Mouse (Mus musculus) heart, embryonic 16.5 days (tissue): Measurements from ENCODE around the gene Plekha6. TPM values are rescaled to one million over a fixed set of nuclear protein-coding genes. Genes with fewer than 3 reads are reported as not detected.
A peak's percentile ranks its signal among the peaks of the same experiment; 100 is the strongest.
"Not testable (repeated sequence)": the region's sequence is repeated elsewhere in the genome, so short reads cannot be mapped to it uniquely, and the experiment has no call there.

Experiments
- ATAC-seq: fragments of 200-750 bp; cut with Nextera tagmentation; replicated peaks from 2 replicates; pipeline ENCODE4 v1.8.0; 2017; ENCODE audit warnings: moderate number of reproducible peaks; ENCODE audit not compliant: insufficient read depth, low FRiP score; ENCODE audit errors: extremely low read depth
- H3K27ac ChIP-seq: fragments of 300-500 bp; sonication (generic); 2 replicates; pipeline ENCODE4 v1.5.1; 2014; ENCODE audit warnings: mild to moderate bottlenecking, low read length, control low read depth, moderate library complexity
- H3K27me3 ChIP-seq: fragments of 300-500 bp; sonication (generic); 2 replicates; pipeline ENCODE4 v1.6.1; 2014; ENCODE audit warnings: low read length, mixed read lengths; ENCODE audit not compliant: control insufficient read depth, insufficient read depth
- H3K36me3 ChIP-seq: fragments of 300-500 bp; sonication (generic); 2 replicates; pipeline ENCODE4 v1.6.1; 2014; ENCODE audit not compliant: control insufficient read depth, insufficient read depth
- H3K4me1 ChIP-seq: fragments of 300-500 bp; sonication (generic); 2 replicates; pipeline ENCODE4 v1.6.1; 2014; ENCODE audit warnings: low read length, mixed read lengths; ENCODE audit not compliant: control insufficient read depth, insufficient read depth
- H3K4me2 ChIP-seq: fragments of 300-500 bp; sonication (generic); 2 replicates; pipeline ENCODE4 v1.6.1; 2014; ENCODE audit warnings: low read depth, mild to moderate bottlenecking, control low read depth, low read length
- H3K4me3 ChIP-seq: fragments of 300-500 bp; sonication (generic); 2 replicates; pipeline ENCODE4 v1.5.1; 2014; ENCODE audit warnings: mild to moderate bottlenecking, control low read depth, low read length
- H3K9ac ChIP-seq: fragments of 300-500 bp; sonication (generic); 2 replicates; pipeline ENCODE4 v1.6.1; 2014; ENCODE audit warnings: low read length, control low read depth
- H3K9me3 ChIP-seq: fragments of 300-500 bp; sonication (generic); replicated peaks from 2 replicates; pipeline ENCODE4 v1.6.1; 2016; ENCODE audit warnings: low read length; ENCODE audit not compliant: control insufficient read depth
- WGBS: fragments of 180-500 bp; shearing (Covaris S2); extraction: QIAGEN DNeasy Blood & Tissue Kit; methylation state at CpG from one replicate; pipeline ENCODE4 v1.1.7; 2014; 5-methylcytosine and 5-hydroxymethylcytosine counted together
- polyA plus RNA-seq: library from polyadenylated mRNA; unstranded; fragments of >200 nt; fragmentation: Nextera tagmentation; extraction: Ambion mirVana; gene quantifications from 2 replicates; pipeline ENCODE4 v1.2.1, GENCODE M21; 2015

The Plekha6 gene
- polyA plus RNA-seq, 1 experiment from 2014 or later: 12.3 TPM

DNA sequence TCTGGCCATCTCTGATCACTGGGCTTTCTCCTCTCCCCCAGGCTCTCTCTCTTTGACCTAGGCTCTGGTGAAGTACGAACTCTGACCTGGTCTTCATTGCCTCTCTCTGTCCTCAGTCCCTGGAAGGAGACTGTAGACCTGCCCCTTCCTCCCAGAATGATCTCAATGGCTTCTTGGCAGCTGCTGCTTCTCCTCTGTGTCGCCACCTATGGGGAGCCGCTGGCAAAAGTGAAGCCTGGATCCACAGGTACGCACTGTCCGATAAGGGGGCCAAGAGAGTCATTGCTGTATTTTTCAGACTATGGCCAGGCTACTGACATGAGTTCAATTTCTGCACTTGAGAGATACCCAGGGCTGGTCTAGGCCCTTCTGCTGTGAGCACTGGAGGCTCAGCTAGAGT, 163.1 kb downstream of the Plekha6 start:
- Histone ChIP-seq H3K4me2 (no peak overlapping the region), H3K27ac (no peak overlapping the region), H3K36me3 (no peaks in the 10 kb centered on the region), H3K9me3 (no peaks in the 10 kb centered on the region), H3K4me3 (no peak overlapping the region), H3K4me1 (0 out of 2 replicates have a peak, but pooled peaks cover 6% of the 10 kb centered on the region), H3K9ac (no peak overlapping the region), H3K27me3 (peaks cover 24% of the 10 kb centered on the region)
- 60% methylated on average over 5 of the region's 5 CpGs for WGBS
- no peak for ATAC-seq

DNA sequence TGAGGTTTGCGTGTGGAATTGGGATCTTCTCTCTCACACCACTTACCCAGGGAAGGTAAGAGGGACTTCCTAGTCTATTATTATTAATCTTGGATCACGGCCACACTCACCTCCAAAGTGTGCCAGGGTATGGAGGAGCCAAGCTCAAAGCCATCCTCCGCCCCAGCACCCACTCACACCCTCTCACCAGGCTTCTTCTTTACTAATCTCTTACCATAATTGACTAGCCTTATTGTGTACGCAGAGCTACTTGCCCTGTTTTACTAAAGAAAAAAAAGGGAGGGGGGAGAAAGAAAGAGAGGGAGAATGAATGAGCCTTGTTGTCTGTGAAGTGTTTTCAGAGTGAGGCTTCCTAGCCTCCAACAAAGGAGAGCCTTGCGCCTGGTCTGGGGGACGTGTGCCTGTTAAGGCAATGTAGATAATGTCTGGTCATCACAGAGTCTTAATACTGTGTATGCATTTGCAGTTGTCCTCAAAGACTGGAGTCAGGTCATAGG, 164.3 kb downstream of the Plekha6 start:
- Histone ChIP-seq H3K9ac (no peak overlapping the region), H3K4me1 (0 out of 2 replicates have a peak, but pooled peaks cover 6% of the 10 kb centered on the region), H3K27ac (no peak overlapping the region), H3K4me3 (no peak overlapping the region), H3K4me2 (no peak overlapping the region), H3K36me3 (no peaks in the 10 kb centered on the region), H3K9me3 (no peaks in the 10 kb centered on the region), H3K27me3 (peaks cover 24% of the 10 kb centered on the region)
- 71% methylated on average over 6 of the region's 6 CpGs for WGBS
- ATAC-seq: no peak

DNA sequence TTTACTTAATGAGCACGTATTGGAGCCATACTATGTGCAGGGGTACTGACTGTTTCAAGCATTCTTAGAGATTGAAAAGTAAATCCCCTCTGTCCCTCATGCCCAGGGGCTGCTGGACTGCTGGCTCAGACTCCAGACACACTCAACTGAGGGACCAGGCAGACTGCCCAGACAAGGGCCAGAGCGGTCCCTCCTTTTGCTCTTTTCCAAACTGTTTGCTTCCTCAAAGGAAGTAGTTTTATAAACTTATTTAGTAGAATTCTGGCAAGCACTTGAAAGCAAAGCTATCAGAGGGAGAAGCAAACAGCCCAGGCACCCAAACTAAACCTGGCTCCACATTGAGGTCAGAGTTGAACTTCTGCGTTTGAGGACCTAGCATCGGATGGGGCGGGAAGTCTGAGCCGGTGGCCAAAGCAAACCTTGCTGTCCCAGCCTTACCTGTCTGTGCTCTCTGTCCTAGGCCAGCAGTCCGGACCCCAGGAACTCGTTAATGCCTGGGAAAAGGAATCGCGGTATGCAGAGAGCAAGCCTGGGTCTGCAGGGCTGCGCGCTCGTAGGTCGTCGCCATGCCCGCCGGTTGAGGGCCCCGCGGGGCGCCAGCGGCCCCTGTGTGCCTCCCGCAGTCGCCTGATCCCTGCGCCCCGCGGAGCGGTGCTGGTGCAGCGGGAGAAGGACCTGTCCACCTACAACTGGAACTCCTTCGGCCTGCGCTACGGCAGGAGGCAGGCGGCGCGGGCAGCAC, 165.1 kb downstream of the Plekha6 start:
- H3K27me3 ChIP-seq: peaks cover 24% of the 10 kb centered on the region

GRCm38 (mm10) chr1:133329638-133329964, 165.6 kb downstream of the Plekha6 start:
- no peaks in the 10 kb centered on the region for H3K36me3 ChIP-seq
- no peak for ATAC-seq
- H3K4me3 ChIP-seq: peak overlapping the region; percentile 36
- H3K4me2 ChIP-seq: peak overlapping the region; percentile 66
- 0 out of 2 replicates have a peak, but pooled peaks cover 6% of the 10 kb centered on the region for H3K4me1 ChIP-seq
- H3K9me3 ChIP-seq: no peaks in the 10 kb centered on the region
- WGBS: 27% methylated on average over 7 of the region's 7 CpGs
- H3K27ac ChIP-seq: no peak overlapping the region
- H3K27me3 ChIP-seq: peaks cover 24% of the 10 kb centered on the region
- H3K9ac ChIP-seq: peak overlapping the region; percentile 53; the same call in 1 of the 2 replicates

More for the DNA sequence above, 165.1 kb downstream of the Plekha6 start:
- 10% methylated on average over 34 of the region's 34 CpGs for WGBS
- no peaks in the 10 kb centered on the region for H3K9me3 ChIP-seq
- no peak overlapping the region for H3K27ac ChIP-seq
- H3K36me3 ChIP-seq: no peaks in the 10 kb centered on the region
- peak overlapping the region; percentile 53; the same call in 1 of the 2 replicates for H3K9ac ChIP-seq
- peak overlapping the region; percentile 36 for H3K4me3 ChIP-seq
- H3K4me1 ChIP-seq: 0 out of 2 replicates have a peak, but pooled peaks cover 6% of the 10 kb centered on the region
- peak; percentile 49; the same call in 1 of the 2 replicates for ATAC-seq
- peak overlapping the region; percentile 66 for H3K4me2 ChIP-seq

DNA sequence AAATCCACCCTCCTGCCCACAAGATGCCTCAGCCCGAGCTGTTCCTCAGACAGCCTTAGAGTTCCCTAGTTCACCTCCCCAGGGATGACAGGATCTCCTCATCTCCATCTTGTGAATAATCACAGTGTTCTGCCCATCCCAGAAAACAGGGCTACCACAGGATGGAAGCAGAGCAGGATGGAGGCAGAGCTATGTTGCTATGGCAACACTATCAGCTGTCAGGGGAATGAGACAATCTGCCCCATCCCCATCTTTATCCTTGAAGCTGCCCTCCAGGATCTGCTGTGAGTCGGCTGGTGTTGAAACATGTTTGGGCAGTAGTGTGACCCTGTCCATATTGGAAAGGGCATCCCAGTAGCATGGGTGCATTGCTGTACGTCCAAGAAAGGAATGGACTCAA, 167.1 kb downstream of the Plekha6 start:
- Histone ChIP-seq H3K9me3 (no peaks in the 10 kb centered on the region), H3K4me2 (no peak overlapping the region), H3K27me3 (peaks cover 24% of the 10 kb centered on the region), H3K27ac (no peak overlapping the region), H3K4me3 (no peak overlapping the region), H3K9ac (no peak overlapping the region), H3K36me3 (no peaks in the 10 kb centered on the region), H3K4me1 (0 out of 2 replicates have a peak, but pooled peaks cover 6% of the 10 kb centered on the region)
- WGBS: 71% methylated on average over 3 of the region's 3 CpGs
- ATAC-seq: no peak

DNA sequence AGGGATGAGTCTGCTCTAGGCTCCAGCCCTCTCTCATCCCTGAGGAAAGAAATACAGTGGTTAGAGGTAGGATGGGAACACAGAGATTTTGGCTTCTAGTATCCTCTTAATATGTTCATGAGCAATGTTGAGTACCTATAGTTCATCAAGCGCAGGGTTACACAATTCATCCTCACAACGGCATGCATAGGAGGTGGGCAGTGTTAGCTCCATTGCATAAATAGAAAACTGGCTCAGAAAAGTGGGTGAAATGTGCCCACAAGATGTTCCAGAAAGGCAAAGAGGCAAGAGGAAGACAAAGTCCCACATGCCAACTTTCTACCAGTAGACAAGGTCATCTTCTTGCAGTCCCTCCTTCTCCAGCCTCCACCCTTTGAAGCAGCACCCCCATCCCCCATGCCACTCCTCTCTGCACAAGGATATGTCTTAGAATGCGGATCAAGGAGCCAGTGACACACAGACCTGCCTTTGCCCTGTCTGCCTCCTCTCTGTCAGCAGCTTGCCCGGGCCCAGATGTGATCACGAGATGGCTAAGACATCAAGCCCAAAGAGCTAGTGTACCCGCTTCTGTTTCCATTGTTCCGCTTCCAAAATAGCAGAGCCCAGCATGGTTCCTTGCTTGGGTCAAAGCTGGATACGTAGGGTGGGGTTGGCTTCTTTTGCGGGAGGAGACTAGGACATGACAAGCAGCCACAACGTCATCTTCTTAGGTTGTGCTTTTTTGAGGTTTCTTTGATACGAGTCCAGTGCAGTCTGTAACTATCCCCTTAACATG, 168.8 kb downstream of the Plekha6 start:
- no peaks in the 10 kb centered on the region for H3K9me3 ChIP-seq
- 0 out of 2 replicates have a peak, but pooled peaks cover 6% of the 10 kb centered on the region for H3K4me1 ChIP-seq
- H3K9ac ChIP-seq: no peak overlapping the region
- no peak overlapping the region for H3K4me3 ChIP-seq
- ATAC-seq: no peak
- H3K4me2 ChIP-seq: no peak overlapping the region
- peaks cover 19% of the 10 kb centered on the region for H3K27me3 ChIP-seq
- H3K36me3 ChIP-seq: no peaks in the 10 kb centered on the region
- WGBS: 81% methylated on average over 11 of the region's 11 CpGs
- H3K27ac ChIP-seq: no peak overlapping the region

DNA sequence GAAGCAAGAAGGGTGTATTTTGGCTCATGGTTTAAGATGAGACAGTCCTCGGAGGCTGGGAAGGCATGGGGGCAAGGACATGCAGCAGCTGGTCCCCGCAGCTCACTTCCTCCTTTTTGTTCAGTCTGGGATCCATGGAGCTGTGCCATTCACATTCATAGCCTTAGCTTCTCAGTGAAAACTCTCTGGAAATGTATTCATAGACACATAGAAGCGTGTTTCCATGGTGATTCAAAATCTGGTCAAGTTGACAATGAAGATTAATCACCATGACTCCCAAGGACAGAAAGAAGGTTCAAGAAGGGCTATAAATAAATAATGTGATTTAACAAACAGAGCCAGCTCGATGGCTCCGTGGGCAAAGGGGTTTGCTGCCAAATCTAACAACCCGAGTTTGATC, 169.9 kb downstream of the Plekha6 start:
- no peaks in the 10 kb centered on the region for H3K9me3 ChIP-seq
- no peak overlapping the region for H3K4me2 ChIP-seq
- H3K4me3 ChIP-seq: no peak overlapping the region
- WGBS: 79% methylated on average over 6 of the region's 6 CpGs
- 0 out of 2 replicates have a peak, but pooled peaks cover 6% of the 10 kb centered on the region for H3K4me1 ChIP-seq
- ATAC-seq: no peak
- H3K27ac ChIP-seq: no peak overlapping the region
- no peak overlapping the region for H3K9ac ChIP-seq
- no peaks in the 10 kb centered on the region for H3K36me3 ChIP-seq
- H3K27me3 ChIP-seq: peaks cover 17% of the 10 kb centered on the region

GRCm38 (mm10) chr1:133340403-133340802, 176.4 kb downstream of the Plekha6 start:
- not testable (repeated sequence) for H3K4me3 ChIP-seq, H3K36me3 ChIP-seq, H3K27ac ChIP-seq, H3K9ac ChIP-seq, H3K4me1 ChIP-seq, H3K4me2 ChIP-seq, H3K27me3 ChIP-seq, H3K9me3 ChIP-seq, ATAC-seq
- 48% methylated on average over 1 of the region's 1 CpGs for WGBS

- Histone ChIP-seq H3K4me2 (no peak overlapping the region), H3K9me3 (no peaks in the 10 kb centered on the region; the same call in 1 of the 2 replicates), H3K4me1 (0 out of 2 replicates have a peak, but pooled peaks cover 4% of the 10 kb centered on the region), H3K4me3 (no peak overlapping the region), H3K9ac (no peak overlapping the region), H3K27ac (no peak overlapping the region), H3K36me3 (no peaks in the 10 kb centered on the region), H3K27me3 (no peaks in the 10 kb centered on the region)
- 88% methylated on average over 2 of the region's 2 CpGs for WGBS
- ATAC-seq: no peak
Measured at GRCm38 (mm10) chr1:133344357-133344756, 180.3 kb downstream of the Plekha6 start.
